Mouse (Mus musculus) CD8-positive naive resting alpha-beta T cell, adult 2 months (primary cell): ENCODE data around the gene Snx29.

Experiments used
- DNase-seq, 2 experiments: peaks; one replicate each; pipeline ENCODE4 v3.0.0; 2022; ENCODE audit warnings: low read depth in 2 of 2, low spot score in 2 of 2

Snx29 gene

DNA sequence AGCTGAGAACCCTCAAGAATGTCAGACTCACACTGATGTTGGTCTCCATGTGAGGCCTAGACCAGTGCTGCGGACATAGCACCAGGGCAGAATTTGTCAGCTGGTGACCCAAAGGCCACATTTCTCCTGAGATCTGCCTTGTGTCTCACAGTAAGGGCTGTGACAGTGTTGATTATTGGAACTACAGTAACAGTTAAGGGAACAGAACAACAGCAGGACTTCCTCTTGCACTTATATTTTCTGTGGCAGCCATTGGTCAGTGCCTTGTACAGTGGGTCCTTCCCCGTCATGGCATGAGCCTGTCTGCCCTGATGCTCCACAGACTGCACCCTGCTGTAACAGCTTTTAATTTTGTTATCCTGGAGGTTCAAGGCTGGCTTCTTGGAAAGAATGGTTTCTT, 403.2 kb downstream of the Snx29 start:
- DNase-seq = no peak

DNA sequence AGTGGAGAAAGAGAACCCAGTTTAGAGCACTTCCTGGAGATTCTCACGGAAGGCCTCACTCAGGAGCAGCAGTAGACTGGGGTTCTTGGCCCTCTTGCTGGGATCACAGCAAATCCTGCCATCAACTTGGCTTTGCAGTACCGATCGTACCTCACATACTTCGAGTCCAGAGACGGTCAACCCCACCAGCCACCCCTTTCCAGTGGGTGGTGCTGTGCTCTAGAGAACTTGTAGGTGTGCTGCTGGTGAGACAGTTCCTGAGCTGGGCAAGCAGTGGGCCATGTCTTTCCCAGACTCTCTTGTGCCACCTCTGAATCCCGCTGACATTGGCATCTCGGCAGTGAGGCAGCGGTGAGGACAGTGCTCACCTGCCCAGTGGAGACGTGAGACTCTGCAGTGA, 404.6 kb downstream of the Snx29 start:
- no peak for DNase-seq

DNA sequence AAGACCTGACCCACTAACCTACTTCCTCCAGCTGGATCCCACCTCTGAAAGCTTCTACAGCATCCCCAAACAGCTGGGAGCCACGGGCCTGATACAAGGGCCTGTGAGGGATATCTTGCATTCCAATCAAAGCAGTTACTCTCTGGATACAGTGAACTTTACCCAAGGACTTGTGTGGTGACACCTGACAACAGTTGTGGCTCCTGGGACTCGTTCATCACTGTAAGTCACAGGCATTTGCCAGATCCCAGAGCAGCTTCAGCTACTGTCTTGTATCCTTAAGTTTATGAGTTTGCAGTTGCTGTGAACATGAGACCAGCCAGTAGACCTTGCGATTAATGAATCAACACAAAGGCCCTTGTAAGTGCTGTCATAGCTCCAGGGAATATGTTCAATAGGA, 405.4 kb downstream of the Snx29 start:
- no peak for DNase-seq

DNA sequence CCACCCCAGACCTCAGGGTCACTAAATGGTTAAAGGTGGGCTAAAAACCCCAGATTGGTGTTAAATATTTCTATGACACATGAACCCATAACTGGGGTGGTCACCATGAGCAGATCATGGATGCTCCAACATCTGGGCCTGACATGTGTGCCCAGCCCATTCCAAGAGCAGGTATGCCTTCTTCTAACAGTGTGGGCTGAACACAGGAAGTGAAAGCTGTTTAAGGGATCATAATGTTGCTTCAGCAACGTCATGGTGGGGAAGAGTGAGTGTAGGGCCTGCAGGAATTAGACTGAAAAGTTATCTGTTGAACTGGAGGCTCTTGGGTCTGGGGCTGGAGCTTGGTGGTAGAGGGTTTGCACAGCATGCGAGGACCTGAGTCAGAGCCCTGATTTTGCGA, 405.9 kb downstream of the Snx29 start:
- no peak for DNase-seq

DNA sequence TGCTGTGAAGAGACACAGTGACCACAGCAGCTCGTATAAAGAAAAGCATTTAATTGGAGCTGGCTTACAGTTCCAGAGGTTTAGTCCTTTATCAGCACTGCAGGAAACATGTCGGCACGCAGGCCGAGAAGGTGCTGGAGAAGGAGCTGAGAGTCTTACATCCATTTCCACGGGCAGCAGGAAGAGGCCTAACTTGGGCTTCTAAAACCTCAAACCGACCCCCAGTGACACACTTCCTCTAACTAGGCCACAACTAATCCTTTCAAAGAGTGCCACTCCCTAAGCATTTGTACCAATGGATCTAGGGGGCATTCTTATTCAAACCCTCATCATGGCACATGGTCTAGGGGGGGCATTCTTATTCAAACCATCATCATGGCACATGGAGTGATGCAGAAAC, 406.4 kb downstream of the Snx29 start:
- no peak for DNase-seq

DNA sequence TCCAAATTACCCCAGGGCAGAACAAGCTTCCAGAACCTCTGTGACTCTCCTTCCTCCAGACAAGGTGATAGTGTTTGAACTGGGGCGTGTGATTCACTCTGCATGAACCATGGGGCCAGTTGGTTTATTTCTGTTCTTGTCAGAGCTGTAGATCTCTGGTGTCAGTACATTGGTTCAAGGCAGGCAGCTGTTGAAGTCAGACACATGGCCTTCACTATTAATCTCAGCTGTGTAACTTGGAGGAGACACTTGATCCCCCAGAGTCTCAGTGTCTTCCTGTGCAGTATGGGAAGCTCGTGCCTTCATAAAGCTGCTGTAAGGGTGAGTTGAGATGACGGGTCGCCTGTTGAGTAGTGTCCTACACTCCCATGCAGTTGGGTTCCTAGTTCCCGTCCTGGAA, 407.1 kb downstream of the Snx29 start:
- no peak for DNase-seq

DNA sequence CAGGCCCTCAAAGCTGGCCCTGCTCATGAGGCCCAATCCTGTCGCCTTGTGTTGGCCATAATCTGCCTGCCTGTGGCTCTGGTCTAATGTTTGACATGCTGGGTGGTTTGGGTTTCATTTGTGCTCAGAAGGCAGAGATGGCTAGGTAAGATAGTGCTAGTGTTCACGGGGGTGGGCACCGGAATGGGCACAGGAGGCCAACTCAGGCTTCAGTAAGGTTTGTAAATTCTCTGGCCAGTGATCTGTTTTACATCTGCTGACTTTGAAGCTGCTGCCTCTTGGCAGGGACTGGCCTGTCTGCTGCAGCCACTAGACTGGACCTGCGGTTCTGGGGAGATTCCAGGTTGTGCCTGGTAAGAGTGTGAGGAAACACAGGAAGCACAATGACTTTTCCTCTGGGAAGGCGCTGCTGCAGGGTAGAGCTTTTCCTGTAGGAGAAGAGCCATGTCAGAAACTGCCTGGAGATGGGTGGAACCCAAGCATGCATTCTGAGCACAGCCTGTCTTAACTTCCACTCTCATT, 408.4 kb downstream of the Snx29 start:
- DNase-seq = no peak

DNA sequence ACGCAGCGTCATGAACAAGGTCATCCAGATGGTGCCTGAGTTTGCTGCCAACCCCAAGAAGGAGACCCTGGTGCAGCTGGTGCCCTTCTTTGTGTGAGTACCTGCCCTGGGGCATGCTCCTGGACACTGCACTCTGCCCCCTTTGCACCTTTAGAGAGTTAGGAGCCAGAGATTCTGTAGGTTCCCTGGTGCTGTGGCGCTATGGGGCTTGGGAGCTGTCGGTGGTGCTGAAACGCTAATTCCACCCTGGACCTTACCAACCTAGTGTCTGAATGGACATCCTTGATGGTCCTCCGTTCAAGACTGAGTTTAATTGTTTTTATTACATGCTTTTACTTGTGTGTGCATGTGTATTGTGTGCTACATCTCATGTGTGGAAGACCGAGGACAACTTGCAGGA, 415.6 kb downstream of the Snx29 start:
- DNase-seq = no peak

DNA sequence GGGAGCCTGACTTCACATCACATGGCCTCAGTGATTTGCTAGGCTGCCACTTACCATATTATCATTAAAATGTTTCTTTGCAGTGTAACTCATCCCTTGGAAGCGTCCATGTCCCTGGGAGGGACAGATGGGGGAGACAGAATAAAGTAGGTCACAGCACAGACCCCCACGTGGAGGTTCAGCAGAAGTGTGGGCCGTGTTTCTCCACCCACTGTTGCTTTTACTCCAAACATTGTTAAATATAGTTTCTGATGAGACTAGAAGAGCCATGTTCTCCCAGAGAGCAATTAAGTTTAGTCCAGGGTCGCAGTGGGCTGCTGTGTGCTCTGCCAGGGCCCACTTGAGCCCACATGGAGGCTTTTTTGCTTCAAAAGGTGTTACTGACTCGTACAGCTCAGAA, 419.2 kb downstream of the Snx29 start:
- DNase-seq = no peak

DNA sequence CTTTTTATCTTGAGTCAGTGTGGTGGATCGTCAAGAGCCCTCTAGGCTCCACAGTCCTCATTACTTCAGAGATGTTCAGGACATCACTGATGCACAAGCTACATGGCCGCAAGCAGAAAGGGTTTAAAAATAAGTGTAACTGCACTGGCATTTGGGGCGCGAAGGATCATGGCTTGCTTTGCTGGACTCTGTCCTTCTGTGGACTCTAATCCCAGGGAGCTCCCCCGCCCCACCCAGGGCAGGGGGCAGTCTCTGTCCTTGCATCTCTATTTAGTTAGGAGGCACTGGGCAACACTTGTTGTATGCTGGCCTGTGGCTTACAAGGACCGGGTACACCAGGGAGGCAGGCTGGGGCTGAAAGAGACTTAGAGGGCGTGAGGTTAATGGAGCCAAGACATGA, 419.6 kb downstream of the Snx29 start:
- DNase-seq = no peak

DNA sequence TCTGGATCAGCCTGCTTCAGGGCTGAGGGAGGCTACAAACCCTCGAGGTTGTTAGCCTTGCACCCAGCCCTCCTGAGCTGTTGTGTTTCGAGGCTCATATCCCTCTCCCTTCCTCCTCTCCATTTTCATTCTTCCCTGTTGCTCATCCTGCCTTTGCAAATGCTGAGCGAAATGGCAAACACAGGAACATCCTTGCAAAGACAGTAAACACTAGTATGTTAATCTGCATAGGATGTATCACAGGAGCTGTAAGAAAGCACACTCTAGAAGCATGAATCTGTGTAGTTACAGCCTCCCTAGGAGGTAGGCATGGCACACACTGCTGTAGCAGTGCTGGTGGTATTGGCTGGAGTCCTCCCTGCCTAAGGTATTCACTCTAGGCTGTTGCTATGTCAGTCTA, 420.3 kb downstream of the Snx29 start:
- no peak for DNase-seq

DNA sequence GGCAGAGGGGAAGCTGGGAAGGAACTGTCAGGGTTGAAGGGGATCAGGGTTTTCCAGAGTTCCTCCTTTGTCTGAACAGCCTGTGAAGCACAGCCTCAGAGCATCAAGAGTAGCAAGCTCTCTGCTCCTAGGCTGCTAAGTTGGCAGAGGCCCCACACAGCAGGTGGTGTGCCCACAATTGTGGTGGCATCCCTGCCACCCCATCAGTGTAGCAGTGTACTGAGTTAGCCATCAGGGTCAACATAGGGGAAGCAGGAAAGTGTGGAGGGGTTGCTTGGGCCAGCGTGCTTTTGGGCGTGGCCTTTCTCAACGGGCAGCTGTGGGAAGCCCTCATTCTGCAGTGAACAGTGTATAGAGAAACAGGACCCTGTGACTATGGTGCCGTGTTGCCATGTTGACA, 421.0 kb downstream of the Snx29 start:
- no peak for DNase-seq

DNA sequence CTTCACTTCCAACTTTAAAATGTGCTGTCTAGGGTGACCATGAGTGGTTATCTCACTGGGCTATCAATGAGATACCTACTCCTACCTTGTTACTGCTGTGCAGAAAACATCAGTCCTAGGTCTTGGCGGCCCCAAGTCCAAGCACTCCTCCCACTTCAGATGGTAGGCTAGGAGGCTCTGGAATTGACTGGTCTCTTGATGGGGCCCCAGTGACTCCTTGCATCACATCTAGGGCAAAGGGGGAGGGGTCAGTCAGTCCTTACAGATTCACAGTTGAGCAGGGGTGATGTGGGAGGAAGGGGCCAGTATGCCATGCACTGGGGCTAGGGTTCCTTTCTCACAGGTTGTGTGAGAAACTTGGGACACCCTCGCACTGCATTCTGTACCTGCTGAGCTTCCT, 423.3 kb downstream of the Snx29 start:
- no peak for DNase-seq

DNA sequence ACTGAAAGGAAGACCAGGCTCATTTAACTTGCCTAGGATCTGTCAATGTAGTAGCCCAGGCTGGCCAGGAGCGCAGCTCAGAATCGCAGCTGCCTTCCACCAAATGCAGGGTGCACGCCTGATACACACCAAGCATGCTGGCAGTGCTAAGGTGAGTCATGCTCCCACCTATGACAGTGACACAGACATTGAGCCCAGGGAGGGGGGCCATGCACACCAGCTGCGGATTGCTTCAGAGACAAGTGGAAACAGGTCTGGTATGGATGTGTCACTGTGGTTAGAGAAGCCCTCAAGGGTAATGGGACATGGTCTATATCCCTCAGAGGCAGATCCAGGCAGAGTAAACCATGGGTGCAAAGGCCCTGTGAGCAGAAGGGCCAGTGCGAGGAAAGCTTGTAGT, 425.2 kb downstream of the Snx29 start:
- no peak for DNase-seq

DNA sequence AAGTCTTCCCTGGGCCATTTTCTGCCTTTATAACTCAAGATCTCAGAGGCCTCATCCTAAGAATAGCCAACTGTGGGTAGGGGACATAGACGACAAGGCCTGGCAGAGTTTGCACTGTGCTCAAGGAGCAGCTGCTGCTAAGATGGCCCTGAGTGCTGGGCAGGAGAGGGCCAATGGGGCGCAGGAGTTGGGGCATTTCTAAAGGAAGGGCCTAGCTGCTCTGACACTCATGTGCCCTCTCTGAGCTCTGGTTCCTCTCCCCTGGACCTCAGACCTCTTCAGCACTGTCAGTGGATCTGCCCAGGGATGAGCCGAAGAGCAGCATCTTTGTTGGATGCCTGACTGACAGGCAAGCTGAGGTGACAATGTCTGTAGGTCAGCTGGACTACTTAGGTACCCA, 426.4 kb downstream of the Snx29 start:
- DNase-seq = no peak

DNA sequence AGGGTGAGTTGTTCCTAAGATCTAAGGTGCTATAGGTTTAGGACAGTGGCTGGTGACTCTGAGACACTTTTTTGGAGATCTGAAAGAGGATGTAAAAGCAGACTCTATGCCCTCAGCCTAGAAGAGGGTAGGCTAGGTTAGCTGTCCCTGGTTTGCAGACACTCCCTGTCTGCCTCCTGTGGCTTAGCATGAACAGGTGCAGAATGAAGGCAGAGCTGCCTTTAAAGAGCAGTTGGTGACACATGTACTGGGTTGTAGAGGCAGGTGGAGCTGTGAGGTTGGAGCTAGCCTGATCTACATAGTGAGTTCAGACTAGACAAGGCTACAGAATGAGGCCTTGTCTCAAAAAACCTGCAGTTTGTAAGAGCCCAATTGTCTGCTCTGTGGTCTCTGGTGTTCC, 427.9 kb downstream of the Snx29 start:
- DNase-seq = no peak

DNA sequence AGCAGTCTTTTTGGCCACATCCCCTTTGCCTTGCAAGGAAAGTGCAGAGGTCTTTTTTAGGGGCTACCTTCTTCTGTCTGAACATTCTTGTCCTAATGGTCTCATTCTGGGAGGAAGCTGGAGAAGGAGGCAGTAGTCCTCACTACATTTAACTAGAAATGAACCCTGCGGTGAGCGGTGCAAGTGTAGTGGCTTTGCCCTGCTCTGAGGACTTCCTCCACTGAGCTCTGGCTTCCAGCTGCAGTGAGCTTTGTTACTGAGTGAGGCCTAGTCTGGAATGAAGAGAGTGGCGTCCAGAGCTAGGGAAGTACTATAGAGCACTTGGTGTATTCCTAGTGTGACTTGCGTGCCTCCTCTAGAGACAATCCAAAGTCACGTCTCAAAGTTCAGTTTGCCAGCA, 429.8 kb downstream of the Snx29 start:
- DNase-seq = no peak

DNA sequence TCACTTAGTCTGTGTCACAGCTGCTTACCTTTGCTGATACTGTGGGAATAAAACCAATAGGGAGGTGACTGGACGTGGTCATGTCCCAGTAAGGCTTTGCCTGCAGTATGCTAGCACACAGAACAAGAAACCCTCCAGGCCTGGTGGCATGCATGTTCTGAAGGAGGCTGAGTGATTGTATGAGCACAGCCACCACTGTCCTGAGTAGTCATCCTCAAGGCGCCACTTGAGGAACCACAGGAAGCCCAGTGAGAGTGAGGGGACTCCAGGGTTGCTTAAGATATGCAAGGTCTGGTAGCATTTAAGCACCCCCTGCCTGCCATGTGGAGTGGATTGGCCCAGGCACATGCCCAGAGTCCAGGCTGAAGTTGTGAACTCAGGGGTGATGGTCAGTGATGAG, 430.8 kb downstream of the Snx29 start:
- DNase-seq = no peak

DNA sequence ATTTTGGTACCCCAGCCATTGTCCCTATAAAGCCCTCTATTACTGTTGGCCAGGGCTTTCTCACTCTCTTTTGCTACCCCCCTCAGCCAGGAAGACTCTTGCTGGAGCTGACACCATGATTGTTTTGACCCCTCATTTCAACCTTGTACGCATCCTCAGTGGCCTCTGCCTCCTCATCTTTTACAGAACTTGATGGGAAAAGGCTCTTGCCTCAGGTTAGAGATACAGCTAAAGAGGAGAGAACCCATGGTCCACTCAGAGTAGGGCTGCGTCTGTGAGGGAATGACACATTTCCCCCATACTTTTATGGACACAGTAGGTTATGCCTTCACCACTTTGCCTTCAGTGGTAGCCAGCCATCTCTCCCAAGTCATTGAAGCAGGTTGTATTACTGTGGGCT, 431.4 kb downstream of the Snx29 start:
- no peak for DNase-seq

DNA sequence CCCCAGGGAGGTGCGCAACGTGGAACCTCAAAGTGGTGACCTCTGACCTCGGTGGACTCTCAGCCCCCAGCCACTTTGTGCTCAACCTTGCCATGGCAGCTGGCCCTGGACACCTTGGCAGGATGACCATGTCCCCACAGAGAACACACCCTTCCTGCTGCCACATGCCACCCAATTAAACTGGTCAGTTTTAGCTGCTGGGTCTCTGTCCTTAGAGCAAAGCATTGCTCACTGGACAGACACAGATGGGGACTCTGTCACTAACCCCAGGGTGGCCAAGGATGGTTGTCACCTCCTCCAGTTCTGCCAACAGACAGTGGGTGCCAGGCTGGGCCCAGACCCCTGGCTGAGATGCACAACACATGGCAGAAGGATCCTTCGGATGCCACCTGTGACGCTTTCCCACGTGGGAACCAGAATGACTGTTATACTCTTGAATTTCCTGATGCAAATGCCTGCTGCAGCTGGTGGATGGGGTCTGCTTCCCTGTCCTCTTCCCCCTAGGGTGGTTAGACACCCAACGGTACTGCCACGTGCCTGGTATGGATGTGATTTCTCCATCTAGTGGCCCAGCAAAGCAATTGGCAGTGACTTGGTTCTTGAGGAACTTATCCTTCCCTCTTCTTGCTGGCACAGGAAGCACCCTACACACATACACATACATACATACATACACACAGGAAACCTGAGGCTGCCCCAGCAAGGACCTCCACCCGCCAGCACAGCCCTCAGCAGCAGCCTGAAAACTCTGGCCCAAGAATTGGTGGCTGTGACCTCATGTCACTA, 432.8 kb downstream of the Snx29 start:
- no peak for DNase-seq

DNA sequence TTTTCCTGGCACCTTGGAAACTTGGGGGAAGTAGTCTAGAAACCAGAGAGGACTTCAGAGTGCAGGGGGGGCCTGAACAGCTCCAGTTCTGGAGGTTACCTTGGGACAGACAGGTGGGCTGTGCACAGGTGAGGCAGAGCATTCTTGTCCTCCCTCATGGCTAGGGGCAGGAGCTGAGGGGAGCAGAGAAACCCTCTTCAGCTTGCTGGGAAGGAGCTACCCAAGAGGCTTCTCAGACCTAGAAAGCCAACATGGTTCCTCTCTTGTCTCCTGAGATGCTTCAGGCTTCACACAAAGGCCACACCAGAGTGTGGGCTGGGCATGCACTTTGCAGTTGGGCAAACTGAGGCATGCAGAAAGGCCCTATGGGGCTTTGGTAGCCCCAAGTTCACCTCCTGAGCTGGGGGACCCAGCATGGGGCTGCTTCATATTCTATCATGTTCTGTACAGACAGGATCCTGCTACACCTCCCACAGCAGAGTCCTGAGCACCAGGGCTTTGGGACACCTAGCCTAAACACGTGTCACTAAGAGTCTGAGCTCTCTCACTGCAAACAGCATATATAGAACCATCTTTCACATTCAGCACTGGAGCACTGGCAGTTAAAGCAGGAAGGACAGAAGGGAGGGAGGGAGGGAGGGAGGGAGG, 434.0 kb downstream of the Snx29 start:
- DNase-seq = no peak

DNA sequence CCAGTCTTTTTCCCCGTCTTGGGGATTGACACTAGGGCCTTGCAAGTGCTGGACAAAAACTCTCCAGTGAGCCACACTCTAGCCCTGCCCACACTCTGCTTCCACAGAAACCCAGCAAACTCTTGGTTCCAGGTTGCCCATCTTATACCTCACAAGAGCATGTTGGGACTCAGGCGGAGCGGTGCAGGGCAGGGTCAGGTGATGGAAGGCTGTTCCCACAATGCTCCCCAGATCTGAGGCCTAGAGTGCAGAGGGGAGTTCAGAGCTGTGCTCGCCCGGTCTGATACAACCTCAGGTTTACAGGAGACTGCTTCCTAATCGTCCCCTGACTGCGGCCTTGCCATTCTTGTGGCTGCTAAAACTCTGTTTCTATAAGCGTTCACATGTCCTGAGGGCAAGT, 434.8 kb downstream of the Snx29 start:
- DNase-seq = no peak

DNA sequence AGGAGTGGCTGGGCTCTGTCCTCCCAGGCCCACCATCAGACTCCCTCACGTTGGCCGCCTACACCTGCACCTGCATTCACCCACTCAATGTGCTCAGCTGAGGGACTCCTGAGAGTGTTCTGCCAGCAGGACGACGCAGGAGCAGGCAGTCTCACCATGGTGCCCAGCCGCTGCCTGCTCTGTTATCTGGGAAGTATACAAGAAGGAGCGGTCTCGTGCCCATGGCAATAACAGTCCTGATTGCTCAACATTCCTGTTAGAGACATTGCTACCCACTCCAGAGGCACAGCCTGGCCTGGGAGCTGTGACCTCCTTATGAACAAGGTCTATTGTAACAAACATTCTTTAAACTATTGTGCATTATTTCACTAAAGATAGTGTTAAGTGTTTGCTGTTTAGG, 435.2 kb downstream of the Snx29 start:
- no peak for DNase-seq
